24 mouse cellular contexts compared by ENCODE assay signal in the genomic region with DNA sequence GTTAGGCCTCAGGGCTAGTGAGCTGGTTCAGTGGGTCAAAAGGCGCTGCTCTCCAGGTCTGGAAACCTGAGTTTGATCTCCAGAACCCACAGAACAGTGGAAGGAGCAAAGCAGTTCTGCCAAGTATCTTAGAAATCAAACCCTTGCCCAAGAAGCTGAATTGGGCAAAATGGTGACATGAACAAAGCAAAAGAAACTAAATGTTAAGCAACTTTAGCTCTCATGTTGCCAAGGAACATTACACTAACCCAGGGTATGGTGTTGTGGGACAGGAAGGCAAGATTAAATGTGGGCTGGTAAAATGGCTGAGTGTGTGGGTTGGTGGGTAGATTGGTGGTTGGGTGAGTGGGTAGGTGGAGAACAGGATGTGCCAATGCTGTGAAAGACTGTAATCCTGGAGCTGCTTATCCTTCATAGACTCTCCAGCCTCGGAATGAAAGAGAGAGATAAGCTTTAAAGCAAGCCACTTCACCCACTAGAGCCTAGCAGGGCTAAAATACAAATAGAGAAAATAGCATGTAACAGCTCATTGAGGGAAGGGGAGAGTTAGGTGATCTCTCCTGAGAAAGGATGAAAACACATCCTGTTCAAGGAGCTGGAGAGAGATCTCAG. TPM values are rescaled to one million over a fixed set of nuclear protein-coding genes. Genes with fewer than 3 reads are reported as not detected.
DNase-seq lines count a peak whose midpoint lies in the region; ATAC-seq lines count a peak whose summit lies in the region.
"Had no signal": no experiment of that assay in that cellular context is flagged by ENCODE, and none has a peak within 500 bp of the region (broad histone marks: within the 10 kb centered on the region; RNA-seq: fewer than 3 reads in every experiment).

No protein-coding gene starts in this region.

- peak; percentile 2 for DNase-seq in right cerebral cortex, adult 18-20 months
- no peak for DNase-seq in right cerebral cortex, postnatal 10 days (ENCODE audit: low spot score in 2 of 2)
- no peak for DNase-seq in forebrain, embryonic 11.5 days (ENCODE audit: low spot score)
- no peak for DNase-seq in left cerebral cortex, postnatal 14 days (ENCODE audit: low spot score in 2 of 2)
- DNase-seq: adrenal gland, postnatal 10 days; cerebellum, adult 18-20 months; cerebellum, adult 9-11 months; cerebellum, postnatal 36 days; embryo, embryonic 11 days; gastrocnemius, adult 2 months; gastrocnemius, postnatal 25 days; heart, adult 11 months; heart, postnatal 10 days; heart, postnatal 4 days had no signal

- no peak overlapping the region for H3K27ac ChIP-seq in forebrain, embryonic 11.5 days (ENCODE audit: low read depth, low read length)
- no peak overlapping the region for H3K27ac ChIP-seq in heart, embryonic 11.5 days (ENCODE audit: low read depth, low read length)
- H3K27ac ChIP-seq: embryonic facial prominence, embryonic 15.5 days; forebrain, embryonic 12.5 days; gastrocnemius, adult 2 months; hindbrain, embryonic 12.5 days had no signal

- ATAC-seq in common myeloid progenitor, adult 5-6 weeks (replicated peaks; ENCODE audit: low read depth, poor library complexity, severe bottlenecking), result 0 out of 2 replicates have a peak, but pooled peaks have one; percentile 15
- ATAC-seq in megakaryocyte-erythroid progenitor cell, adult 5-6 weeks (replicated peaks; ENCODE audit: low FRiP score, low TSS enrichment, poor library complexity, severe bottlenecking), result peak; percentile 68
- ATAC-seq in forebrain, embryonic 11.5 days (replicated peaks; ENCODE audit: low FRiP score), result no peak
- no peak for ATAC-seq in heart, embryonic 11.5 days (replicated peaks; ENCODE audit: insufficient number of reproducible peaks, low FRiP score, low TSS enrichment)
- ATAC-seq: forebrain, embryonic 16.5 days; hindbrain, embryonic 16.5 days; inflammation-experienced regulatory T-cells, adult 6 months had no signal

- no peaks in the 10 kb centered on the region for H3K27me3 ChIP-seq in forebrain, embryonic 11.5 days (ENCODE audit: control insufficient read depth, insufficient read depth, low read length)
- H3K27me3 ChIP-seq in heart, embryonic 11.5 days (ENCODE audit: control insufficient read depth, insufficient read depth, low read length), result no peaks in the 10 kb centered on the region
- H3K27me3 ChIP-seq: embryonic facial prominence, embryonic 15.5 days; forebrain, embryonic 12.5 days; hindbrain, embryonic 12.5 days had no signal

- H3K4me2 ChIP-seq in forebrain, embryonic 11.5 days (ENCODE audit: low read depth, low read length, severe bottlenecking), result no peak overlapping the region
- no peak overlapping the region for H3K4me2 ChIP-seq in heart, embryonic 11.5 days
- H3K4me2 ChIP-seq: embryonic facial prominence, embryonic 15.5 days; forebrain, embryonic 12.5 days; hindbrain, embryonic 12.5 days had no signal

- intact Hi-C loops in left cerebral cortex, postnatal 14 days (cut with DNase I), result no loop called here

- H3K9ac ChIP-seq in forebrain, embryonic 11.5 days (ENCODE audit: low read length), result no peak overlapping the region
- no peak overlapping the region for H3K9ac ChIP-seq in heart, embryonic 11.5 days (ENCODE audit: low read depth, low read length)
- H3K9ac ChIP-seq: embryonic facial prominence, embryonic 15.5 days; forebrain, embryonic 12.5 days; hindbrain, embryonic 12.5 days had no signal

- no peaks in the 10 kb centered on the region for H3K9me3 ChIP-seq in forebrain, embryonic 11.5 days (ENCODE audit: control insufficient read depth, low read length)
- no peaks in the 10 kb centered on the region for H3K9me3 ChIP-seq in heart, embryonic 11.5 days (replicated peaks; ENCODE audit: control insufficient read depth, low read length)
- H3K9me3 ChIP-seq: embryonic facial prominence, embryonic 15.5 days; forebrain, embryonic 12.5 days; hindbrain, embryonic 12.5 days had no signal

- 85% methylated on average over 2 of the region's 2 CpGs for WGBS in forebrain, embryonic 11.5 days
- WGBS in heart, embryonic 11.5 days (ENCODE audit: insufficient replicate concordance), result 51% methylated on average over 2 of the region's 2 CpGs

- no peak overlapping the region for H3K4me3 ChIP-seq in forebrain, embryonic 11.5 days (ENCODE audit: low read depth, low read length)
- no peak overlapping the region for H3K4me3 ChIP-seq in heart, embryonic 11.5 days (ENCODE audit: low read depth, low read length)
- H3K4me3 ChIP-seq: embryonic facial prominence, embryonic 15.5 days; erythroblast, embryonic 14.5 days; forebrain, embryonic 12.5 days; gastrocnemius, adult 2 months; hindbrain, embryonic 12.5 days had no signal

- no peaks in the 10 kb centered on the region for H3K4me1 ChIP-seq in forebrain, embryonic 11.5 days (replicated peaks; ENCODE audit: control insufficient read depth, insufficient read depth, low read length)
- H3K4me1 ChIP-seq in heart, embryonic 11.5 days (ENCODE audit: control insufficient read depth, insufficient read depth, low read length), result no peaks in the 10 kb centered on the region
- H3K4me1 ChIP-seq: embryonic facial prominence, embryonic 15.5 days; forebrain, embryonic 12.5 days; hindbrain, embryonic 12.5 days had no signal

- H3K36me3 ChIP-seq in forebrain, embryonic 11.5 days (ENCODE audit: control insufficient read depth, insufficient read depth, low read length), result peaks cover 3% of the 10 kb centered on the region
- peaks cover 12% of the 10 kb centered on the region for H3K36me3 ChIP-seq in heart, embryonic 11.5 days (ENCODE audit: control insufficient read depth, insufficient read depth, low read length)

RNA-seq across cellular contexts. Expression of gene Mettl4, which starts 29.2 kb away (rescaled TPM):
- total RNA-seq in common myeloid progenitor, adult 5-6 weeks (2017), result 27.5 and 31.1 TPM in 2 replicates
- total RNA-seq in megakaryocyte-erythroid progenitor cell, adult 5-6 weeks (2014; fragmentation: Nextera tagmentation), result 34.6 and 35.8 TPM in 2 replicates
- 32.0 and 40.6 TPM in 2 replicates for total RNA-seq in megakaryocyte-erythroid progenitor cell, adult 5-6 weeks (2017)
- polyA plus RNA-seq in forebrain, embryonic 11.5 days (2014; fragmentation: Nextera tagmentation; extraction: Ambion mirVana), result 37.4 and 40.5 TPM in 2 replicates
- total RNA-seq in left cerebral cortex, postnatal 14 days (2021), result 10 to 100 TPM; 15.6 to 17.0 TPM
- polyA plus RNA-seq in heart, embryonic 11.5 days (2014; fragmentation: Nextera tagmentation; extraction: Ambion mirVana), result 16.6 and 17.8 TPM in 2 replicates

Comparison
In these comparisons a context has a peak if more than half of its experiments do, and no peak if none do; other contexts are left out.
1. ATAC-seq: peak in common myeloid progenitor, adult 5-6 weeks (single experiment) and megakaryocyte-erythroid progenitor cell, adult 5-6 weeks (single experiment); none in forebrain, embryonic 11.5 days (single experiment) and heart, embryonic 11.5 days (single experiment).